Mouse (Mus musculus): ENCODE measurements around the gene Pnrc1. TPM values are rescaled to one million over a fixed set of nuclear protein-coding genes. Genes with fewer than 3 reads are reported as not detected.
"Not testable (repeated sequence)": the region's sequence is repeated elsewhere in the genome, so short reads cannot be mapped to it uniquely, and the experiment has no call there.

Gene Pnrc1
- 113 and 131 TPM in 2 replicates for polyA plus RNA-seq (2015; fragmentation: Nextera tagmentation; extraction: Ambion mirVana)

DNA sequence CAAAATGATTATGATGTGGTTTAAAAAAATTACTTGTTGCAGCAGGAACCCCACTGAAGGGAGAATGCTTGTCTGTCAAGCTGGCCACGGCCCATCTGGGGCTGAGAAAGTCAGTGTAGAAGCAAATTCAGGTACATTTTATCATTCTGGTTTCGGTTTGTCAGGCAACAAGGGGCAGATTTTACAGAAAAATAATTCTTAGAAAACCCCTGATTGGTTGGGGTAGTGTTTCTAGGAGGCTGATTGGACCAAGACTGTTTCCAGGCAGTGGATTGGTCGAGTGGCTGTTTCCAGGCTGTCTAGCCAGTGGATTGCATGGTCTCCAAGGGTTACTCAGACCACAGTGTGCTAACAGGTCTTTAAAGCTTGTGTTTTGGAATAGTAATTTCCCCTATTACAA, at the start of gene Pnrc1:
TSS of gene Pnrc1 (minus strand) at position 162 of the 400 bp plus-strand sequence.
- H3K4me1 ChIP-seq (replicated peaks; ENCODE audit: control insufficient read depth, insufficient read depth, low read length), result no peaks in the 10 kb centered on the region
- H3K4me2 ChIP-seq (replicated peaks; ENCODE audit: low read depth), result no peak within 1 kb of the TSS; the same call in none of the 2 replicates
- peak; percentile 61; the same call in 1 of the 2 replicates for ATAC-seq
- no peaks in the 10 kb centered on the region for H3K27me3 ChIP-seq (replicated peaks; ENCODE audit: control insufficient read depth, insufficient read depth, low read length)
- no peak within 1 kb of the TSS for H3K27ac ChIP-seq (ENCODE audit: low read depth, low read length)
- no peaks in the 10 kb centered on the region for H3K36me3 ChIP-seq (ENCODE audit: control insufficient read depth, insufficient read depth)
- H3K9me3 ChIP-seq (ENCODE audit: control insufficient read depth), result no peaks in the 10 kb centered on the region
- no peak for TF ChIP-seq CTCF (IDR thresholded peaks at IDR 0.05; ENCODE audit: low read depth)
- H3K4me3 ChIP-seq (ENCODE audit: low read depth, low read length), result no peak within 1 kb of the TSS
- H3K9ac ChIP-seq (ENCODE audit: low read depth, low read length), result no peak within 1 kb of the TSS
- WGBS, result 41% methylated on average over 3 of the region's 3 CpGs

GRCm38 (mm10) chr4:33337999-33338398, 48.0 kb upstream of the Pnrc1 start:
- TF ChIP-seq CTCF (IDR thresholded peaks at IDR 0.05; ENCODE audit: low read depth), result no peak
- no peak overlapping the region for H3K4me3 ChIP-seq (ENCODE audit: low read depth, low read length)
- 91% methylated on average over 1 of the region's 1 CpGs for WGBS
- no peak overlapping the region; the same call in 1 of the 2 replicates for H3K27ac ChIP-seq (ENCODE audit: low read depth, low read length)
- H3K27me3 ChIP-seq (replicated peaks; ENCODE audit: control insufficient read depth, insufficient read depth, low read length), result no peaks in the 10 kb centered on the region
- no peaks in the 10 kb centered on the region for H3K9me3 ChIP-seq (ENCODE audit: control insufficient read depth)
- no peak for ATAC-seq
- no peaks in the 10 kb centered on the region for H3K4me1 ChIP-seq (replicated peaks; ENCODE audit: control insufficient read depth, insufficient read depth, low read length)
- H3K36me3 ChIP-seq (ENCODE audit: control insufficient read depth, insufficient read depth), result peaks cover 15% of the 10 kb centered on the region; the same call in 1 of the 2 replicates
- no peak overlapping the region for H3K9ac ChIP-seq (ENCODE audit: low read depth, low read length)
- H3K4me2 ChIP-seq (replicated peaks; ENCODE audit: low read depth), result no peak overlapping the region

GRCm38 (mm10) chr4:33332956-33333455, 43.0 kb upstream of the Pnrc1 start:
- no peak for ATAC-seq
- Histone ChIP-seq H3K27me3 (replicated peaks; ENCODE audit: control insufficient read depth, insufficient read depth, low read length) (no peaks in the 10 kb centered on the region), H3K4me2 (replicated peaks; ENCODE audit: low read depth) (no peak overlapping the region), H3K9ac (ENCODE audit: low read depth, low read length) (no peak overlapping the region), H3K36me3 (ENCODE audit: control insufficient read depth, insufficient read depth) (peaks cover 27% of the 10 kb centered on the region), H3K4me3 (ENCODE audit: low read depth, low read length) (no peak overlapping the region), H3K9me3 (ENCODE audit: control insufficient read depth) (no peaks in the 10 kb centered on the region), H3K27ac (ENCODE audit: low read depth, low read length) (no peak overlapping the region), H3K4me1 (replicated peaks; ENCODE audit: control insufficient read depth, insufficient read depth, low read length) (no peaks in the 10 kb centered on the region)
- no peak for TF ChIP-seq CTCF (IDR thresholded peaks at IDR 0.05; ENCODE audit: low read depth)
- 97% methylated on average over 1 of the region's 1 CpGs for WGBS

DNA sequence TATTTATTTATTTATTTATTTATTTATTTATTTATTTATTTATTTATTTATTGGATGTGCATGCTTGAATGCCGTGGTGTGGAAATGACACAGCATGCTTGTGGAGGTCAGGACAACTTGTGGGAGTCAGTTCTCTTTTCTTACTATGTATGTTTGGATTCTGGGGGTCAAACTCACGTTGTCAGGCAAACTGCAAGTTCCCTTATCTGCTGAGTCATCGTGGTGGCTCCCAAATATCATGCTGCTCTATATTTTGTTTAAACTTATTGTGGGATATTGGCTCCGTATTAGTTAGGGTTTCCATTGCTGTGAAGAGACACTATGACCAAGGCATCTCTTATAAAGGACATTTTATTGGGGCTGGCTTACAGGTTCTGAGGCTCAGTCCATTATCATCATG, 41.2 kb upstream of the Pnrc1 start:
- Histone ChIP-seq H3K9ac (ENCODE audit: low read depth, low read length) (no peak overlapping the region), H3K4me1 (replicated peaks; ENCODE audit: control insufficient read depth, insufficient read depth, low read length) (no peaks in the 10 kb centered on the region), H3K27me3 (replicated peaks; ENCODE audit: control insufficient read depth, insufficient read depth, low read length) (no peaks in the 10 kb centered on the region), H3K4me2 (replicated peaks; ENCODE audit: low read depth) (no peak overlapping the region), H3K9me3 (ENCODE audit: control insufficient read depth) (no peaks in the 10 kb centered on the region), H3K36me3 (ENCODE audit: control insufficient read depth, insufficient read depth) (peaks cover 35% of the 10 kb centered on the region), H3K4me3 (ENCODE audit: low read depth, low read length) (no peak overlapping the region), H3K27ac (ENCODE audit: low read depth, low read length) (no peak overlapping the region)
- TF ChIP-seq CTCF (IDR thresholded peaks at IDR 0.05; ENCODE audit: low read depth), result no peak
- 84% methylated on average over 4 of the region's 4 CpGs for WGBS
- ATAC-seq, result no peak

- Histone ChIP-seq H3K36me3 (ENCODE audit: control insufficient read depth, insufficient read depth) (no peaks in the 10 kb centered on the region), H3K4me1 (replicated peaks; ENCODE audit: control insufficient read depth, insufficient read depth, low read length) (no peaks in the 10 kb centered on the region), H3K9ac (ENCODE audit: low read depth, low read length) (no peak overlapping the region), H3K27ac (ENCODE audit: low read depth, low read length) (no peak overlapping the region), H3K27me3 (replicated peaks; ENCODE audit: control insufficient read depth, insufficient read depth, low read length) (no peaks in the 10 kb centered on the region), H3K4me3 (ENCODE audit: low read depth, low read length) (no peak overlapping the region), H3K4me2 (replicated peaks; ENCODE audit: low read depth) (no peak overlapping the region), H3K9me3 (ENCODE audit: control insufficient read depth) (no peaks in the 10 kb centered on the region)
- no peak for ATAC-seq
- 78% methylated on average over 5 of the region's 5 CpGs for WGBS
- TF ChIP-seq CTCF (IDR thresholded peaks at IDR 0.05; ENCODE audit: low read depth), result no peak
These were observed 25.9 kb upstream of the Pnrc1 start for GRCm38 (mm10) chr4:33315840-33316239.

GRCm38 (mm10) chr4:33314150-33314549, 24.2 kb upstream of the Pnrc1 start:
- H3K9ac ChIP-seq (ENCODE audit: low read depth, low read length); H3K4me3 ChIP-seq (ENCODE audit: low read depth, low read length); H3K27ac ChIP-seq (ENCODE audit: low read depth, low read length); H3K4me1 ChIP-seq (replicated peaks; ENCODE audit: control insufficient read depth, insufficient read depth, low read length); ATAC-seq; H3K4me2 ChIP-seq (replicated peaks; ENCODE audit: low read depth); H3K9me3 ChIP-seq (ENCODE audit: control insufficient read depth); H3K36me3 ChIP-seq (ENCODE audit: control insufficient read depth, insufficient read depth); H3K27me3 ChIP-seq (replicated peaks; ENCODE audit: control insufficient read depth, insufficient read depth, low read length): not testable (repeated sequence)
- WGBS, result 98% methylated on average over 6 of the region's 8 CpGs

All from intestine, postnatal 0 days (tissue).